Mouse (Mus musculus): ENCODE measurements around the gene Tbc1d8. TPM values are rescaled to one million over a fixed set of nuclear protein-coding genes. Genes with fewer than 3 reads are reported as not detected.

The Tbc1d8 gene
- total RNA-seq, 2 experiments from 2014 or later: 6.9 to 18.7 TPM

DNA sequence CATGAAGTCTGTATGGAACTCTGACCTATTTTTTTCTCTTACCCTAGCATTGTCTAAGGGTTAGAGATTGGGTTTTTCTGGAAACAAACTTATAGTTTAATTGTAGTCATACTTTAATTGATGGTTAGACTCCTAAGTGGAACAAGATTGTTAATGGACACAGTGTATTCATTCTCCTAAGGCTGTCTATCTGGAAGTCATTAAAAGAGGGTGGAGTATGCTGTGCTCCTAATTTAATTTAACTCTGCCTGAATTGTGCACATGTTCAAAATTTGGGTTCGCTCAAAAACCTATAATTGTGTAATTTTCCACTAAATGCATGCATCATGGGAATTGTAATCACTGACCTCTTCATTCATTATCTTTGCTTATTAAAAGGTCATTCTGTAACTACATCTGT, 113.0 kb downstream of the Tbc1d8 start:
- DNase-seq: no peak

DNA sequence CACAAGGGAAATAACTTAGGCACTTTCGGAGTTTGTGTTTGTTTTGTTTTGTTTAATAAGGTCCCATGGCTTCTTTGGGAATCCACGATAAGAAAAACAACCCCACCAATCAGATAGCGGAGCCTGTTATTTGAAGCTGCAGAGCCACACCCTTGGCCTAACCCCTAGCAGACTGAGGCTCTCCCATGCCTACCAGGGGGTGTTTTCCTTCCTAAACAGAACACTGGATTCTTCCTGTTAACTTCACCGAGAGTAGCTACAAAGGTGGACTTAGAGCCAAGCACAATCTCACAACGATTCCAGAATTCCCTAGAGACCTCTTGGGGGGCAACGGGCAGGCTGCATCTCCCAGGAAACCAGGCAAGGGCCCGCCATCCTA, 116.1 kb downstream of the Tbc1d8 start:
- no peak for DNase-seq

DNA sequence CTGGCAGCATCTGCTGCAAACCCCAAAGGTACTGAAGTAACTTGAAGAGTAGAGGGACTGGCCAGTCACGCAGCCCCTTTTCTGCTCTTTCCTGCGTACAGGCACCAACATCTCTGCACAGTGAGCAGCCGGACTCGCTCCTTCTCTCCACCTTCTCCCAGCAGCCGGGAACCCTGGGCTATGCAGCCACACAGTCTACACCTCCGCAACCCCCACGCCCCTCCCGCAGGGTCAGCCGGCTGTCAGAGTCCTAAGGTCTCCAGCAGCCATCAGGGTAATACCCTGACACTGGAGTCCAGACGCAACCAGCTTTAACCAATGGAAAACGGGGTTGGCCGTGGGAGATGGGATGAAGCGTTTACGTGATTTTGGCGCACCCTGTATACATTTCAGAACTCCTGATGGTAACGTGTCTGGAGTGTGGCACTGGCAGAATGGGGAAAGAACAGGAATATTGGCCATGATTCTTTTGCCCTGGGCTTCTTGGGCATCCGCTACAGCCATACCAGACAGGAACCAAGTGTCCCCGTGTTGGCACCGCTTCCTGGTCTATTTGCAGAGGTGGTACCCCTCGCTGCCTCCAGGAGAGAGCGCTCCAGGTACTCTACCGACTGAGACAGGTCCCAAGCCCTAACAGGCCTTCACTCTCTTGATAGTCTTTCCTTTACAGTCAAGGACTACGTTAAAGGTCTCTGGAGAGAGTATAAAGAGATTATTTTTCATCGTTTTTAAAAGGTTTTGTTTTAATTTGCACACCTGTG, 116.6 kb downstream of the Tbc1d8 start:
- no peak for DNase-seq

DNA sequence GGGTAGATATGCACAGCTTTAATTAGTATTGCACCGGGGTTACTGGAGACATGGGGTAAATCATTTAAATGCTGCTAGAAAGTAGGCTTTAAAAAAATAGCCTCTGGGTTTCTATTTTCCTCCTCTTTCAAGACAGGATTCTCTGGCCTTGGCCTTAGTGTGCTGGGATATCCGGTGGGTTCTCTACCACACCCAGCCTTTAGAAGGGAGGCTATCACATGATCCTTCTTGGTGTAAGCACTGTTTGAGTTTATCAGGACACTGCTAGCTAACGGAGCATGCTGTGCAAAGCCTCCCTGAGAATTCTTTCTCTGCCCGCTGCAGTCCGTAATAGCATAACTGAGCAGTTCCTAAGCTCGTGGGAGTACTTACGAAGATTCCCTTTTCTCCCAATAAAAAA, 129.1 kb downstream of the Tbc1d8 start:
- DNase-seq: no peak

DNA sequence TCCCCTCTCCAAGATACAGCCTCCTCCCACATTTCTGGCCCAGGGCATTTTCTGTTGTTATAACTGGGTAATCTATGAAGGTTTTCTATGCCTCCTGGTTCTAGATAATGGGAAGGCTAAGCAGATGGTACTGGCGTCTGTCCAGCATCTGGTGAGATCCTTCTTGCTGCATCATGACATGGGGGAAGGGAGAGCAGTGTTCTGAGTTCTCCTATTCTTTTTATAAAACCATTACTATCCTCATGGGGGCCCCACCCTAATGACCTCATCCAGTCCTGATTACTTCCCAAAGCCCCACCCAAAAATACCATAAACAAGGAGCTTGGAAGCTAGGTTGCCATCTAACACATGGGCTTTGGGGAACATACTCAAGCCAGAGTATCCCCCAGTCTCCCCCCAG, 129.6 kb downstream of the Tbc1d8 start:
- DNase-seq: no peak

DNA sequence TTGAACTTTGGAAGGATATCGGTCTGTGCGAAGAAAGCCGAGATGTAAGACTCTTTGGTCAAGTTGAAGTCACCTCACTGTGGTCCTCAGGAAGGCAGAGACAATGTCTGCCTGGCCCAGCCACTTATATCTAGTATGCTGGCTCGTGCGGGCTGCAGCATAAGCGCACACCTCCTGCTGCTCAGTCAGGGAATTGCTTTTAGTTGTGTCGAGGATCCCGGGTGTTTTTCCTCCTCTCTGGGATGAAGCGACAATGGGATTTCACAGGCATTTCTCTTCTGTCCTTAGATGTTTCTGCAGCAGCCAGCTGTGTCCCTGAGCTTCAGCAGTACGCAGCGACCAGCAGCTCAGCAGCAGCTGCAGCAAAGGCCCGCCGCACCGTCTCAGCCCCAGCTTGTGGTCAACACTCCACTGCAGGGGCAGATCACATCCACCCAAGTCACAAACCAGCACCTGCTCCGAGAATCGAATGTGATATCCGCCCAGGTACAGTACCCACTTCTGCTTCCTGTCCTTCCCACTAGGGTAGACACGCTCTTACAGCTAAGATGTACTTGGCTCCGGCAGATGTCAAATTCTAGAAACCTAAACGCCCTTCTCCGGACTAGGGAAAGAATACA, 133.5 kb downstream of the Tbc1d8 start:
- no peak for DNase-seq

DNA sequence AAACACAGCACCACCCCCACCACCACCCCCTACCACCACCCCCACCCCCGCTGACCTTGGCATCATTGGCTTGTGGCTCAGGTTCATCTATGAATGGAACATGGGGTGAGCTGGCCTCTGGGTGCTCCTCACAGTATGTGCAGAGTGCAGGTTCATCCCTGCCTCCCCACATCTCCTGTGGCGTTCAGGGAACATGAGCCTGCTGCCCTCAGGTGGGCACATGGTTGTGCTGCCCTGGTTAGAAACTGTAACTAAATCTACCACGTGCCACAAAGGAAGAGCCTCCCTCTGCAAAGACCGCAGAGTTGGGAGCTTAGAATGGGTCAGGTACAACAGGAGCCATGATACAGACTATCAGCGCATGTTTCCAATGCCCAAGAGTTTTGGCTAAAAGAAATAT, 135.3 kb downstream of the Tbc1d8 start:
- DNase-seq: no peak

DNA sequence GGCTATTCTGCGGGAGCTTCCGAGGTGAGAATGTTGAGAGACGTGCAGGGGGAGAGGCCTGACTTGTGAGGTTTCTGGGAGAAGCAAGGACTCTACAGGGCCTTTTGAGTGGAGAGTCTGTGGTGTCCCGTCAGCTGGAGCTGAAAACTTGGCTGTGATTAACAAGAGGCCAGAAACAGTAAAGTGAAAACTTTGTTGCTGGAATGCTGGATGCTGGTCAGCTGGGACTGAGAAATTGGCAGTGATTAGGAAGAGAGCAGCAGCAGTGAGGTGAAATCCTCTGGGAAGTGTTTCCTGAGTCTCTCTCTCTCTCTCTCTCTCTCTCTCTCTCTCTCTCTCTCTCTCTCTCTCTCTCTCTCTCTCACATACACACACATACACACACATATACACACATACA, 136.7 kb downstream of the Tbc1d8 start:
- no peak for DNase-seq

DNA sequence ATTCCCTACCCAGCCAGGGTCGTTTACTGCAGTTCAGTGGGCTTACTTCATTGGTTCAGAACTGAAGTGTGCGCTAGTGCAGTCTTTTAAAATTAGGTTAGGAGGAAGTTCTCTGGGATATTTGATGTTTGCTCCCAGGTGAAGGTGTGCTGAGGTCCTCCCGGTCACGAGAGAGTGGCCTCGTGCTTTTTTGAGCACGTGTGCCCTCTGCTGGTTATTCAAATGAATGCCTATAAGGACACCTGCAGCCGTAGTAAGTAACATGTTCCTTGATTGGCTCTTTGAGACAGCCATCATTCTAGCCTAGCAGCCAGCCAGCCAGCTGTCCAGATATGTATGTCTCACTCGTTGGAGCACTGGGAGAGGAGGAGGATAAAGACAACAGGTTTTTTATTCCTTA, 137.9 kb downstream of the Tbc1d8 start:
- peak; percentile 49 to 59 for DNase-seq

DNA sequence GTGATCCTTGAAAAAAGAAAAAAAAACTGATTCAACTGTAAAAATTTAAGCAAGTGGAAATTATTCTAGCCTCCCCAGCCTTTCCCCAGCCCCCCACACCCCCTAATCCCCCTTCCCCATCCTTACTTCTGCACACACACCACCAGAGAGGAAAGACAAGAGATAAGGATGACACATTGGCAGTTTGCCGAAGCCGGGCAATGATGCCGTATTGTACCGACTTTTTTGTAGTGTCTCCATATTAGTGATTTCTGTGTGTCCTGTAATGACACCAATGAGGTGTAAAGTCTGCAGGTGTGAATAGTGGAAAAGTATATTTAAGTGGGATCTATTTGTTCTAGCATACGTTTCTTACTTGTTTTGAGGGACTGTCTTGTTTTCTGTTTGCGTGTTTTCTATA, 138.4 kb downstream of the Tbc1d8 start:
- peak in 1 of 2 experiments; percentile 34 for DNase-seq

DNA sequence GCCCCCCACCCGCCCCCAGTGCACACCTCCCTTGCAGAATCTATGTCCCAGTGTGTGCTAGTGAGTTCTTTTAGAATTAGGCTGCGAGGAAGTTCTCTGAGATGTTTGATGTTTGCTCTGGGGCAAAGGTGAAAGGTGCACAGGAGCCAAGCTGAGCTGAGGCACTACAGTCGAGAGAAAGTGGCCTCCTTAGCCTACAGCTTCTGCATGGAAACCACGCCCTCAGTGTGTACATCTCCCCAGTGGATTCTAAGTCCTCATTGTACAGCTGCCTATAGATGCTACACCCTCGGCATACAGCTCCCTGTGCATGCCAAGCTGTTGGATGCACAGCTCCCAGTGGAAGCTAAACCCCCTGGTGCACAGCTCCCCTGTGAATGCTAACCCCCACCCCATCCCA, 139.1 kb downstream of the Tbc1d8 start:
- no peak for DNase-seq

DNA sequence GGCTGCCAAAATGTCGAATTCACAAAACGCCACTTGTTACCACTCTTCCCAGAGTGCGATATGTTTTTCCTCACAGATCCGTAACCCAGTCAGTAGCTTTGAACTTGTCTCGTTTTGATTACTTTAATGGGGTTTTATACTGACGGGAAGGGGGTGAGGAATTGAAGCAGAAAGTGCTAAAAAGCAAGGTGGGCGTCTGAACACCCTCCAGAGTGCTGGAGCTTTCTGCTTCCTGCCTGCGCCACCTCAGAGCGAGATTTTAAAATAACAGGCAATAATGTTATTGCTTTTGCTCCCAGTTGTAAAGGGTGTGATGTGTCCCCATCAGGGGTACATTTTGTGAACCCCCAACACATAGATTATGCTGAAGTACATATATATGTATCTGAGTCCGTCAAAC, 139.7 kb downstream of the Tbc1d8 start:
- DNase-seq: no peak

DNA sequence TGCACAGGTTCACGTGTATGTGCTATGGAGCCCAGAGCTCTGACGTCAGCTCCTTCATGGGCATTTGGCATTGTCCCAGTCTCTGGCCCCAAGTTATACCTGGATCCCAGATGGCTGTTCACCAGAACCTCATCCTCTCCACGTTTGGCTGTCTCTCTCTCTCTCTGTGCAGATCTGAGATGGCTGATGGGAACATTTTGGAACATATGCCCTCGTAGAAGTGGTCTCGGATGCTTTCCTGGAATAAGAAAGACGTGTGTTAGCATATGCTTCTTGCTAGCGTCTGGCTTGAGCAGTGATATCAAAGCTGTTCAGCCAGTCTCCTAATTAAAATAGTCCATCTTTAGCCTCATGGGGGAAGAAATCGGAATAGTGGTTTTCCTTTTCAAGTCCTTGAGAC, 141.8 kb downstream of the Tbc1d8 start:
- no peak for DNase-seq

DNA sequence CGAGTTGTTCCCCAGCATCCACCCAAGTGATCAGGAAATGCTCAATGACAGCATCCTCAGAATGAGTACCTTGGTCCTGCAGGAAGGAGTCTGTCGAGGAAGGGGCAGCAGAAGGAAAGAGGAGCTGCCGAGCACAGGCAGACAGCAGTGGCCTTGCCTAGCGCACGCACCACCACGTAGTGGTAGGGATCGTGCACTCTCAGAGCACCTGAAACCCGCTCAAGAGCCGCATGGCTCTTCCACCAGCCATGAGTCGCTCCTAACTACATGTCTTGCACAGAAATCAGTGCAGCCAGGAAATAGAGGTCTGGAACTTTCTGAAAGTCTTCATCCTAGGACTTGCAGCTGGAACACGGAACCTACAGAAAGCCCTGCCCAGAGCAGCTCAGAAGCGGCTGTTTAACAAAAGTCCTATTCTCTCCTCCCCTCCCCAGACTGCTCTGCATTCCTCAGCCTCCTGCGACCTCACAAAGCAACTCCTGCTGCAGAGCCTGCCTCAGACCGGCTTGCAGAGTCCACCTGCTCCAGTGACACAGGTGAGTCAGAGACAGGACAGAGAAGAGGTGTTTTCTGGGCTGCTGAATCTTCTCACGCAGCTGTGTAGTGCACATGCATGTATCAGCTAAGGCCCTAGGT, 142.9 kb downstream of the Tbc1d8 start:
- DNase-seq: no peak

DNA sequence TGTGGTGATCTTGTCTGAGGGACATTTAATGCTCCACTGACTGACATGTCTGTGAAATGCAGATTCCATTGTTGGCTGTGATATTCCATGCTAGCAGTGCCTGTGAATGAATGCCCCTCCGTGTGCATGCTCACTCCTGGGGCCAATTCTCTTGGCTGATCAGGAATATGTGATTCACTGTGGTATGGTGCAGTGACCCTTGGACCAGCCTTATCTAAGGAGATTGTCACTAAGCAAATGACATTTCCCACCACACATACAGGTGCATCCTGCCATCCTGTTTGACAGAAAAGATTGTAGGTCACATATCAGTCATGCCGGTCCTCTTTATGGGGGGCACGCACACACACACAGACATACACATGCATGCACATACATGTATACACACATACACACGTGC, 146.1 kb downstream of the Tbc1d8 start:
- no peak for DNase-seq

DNA sequence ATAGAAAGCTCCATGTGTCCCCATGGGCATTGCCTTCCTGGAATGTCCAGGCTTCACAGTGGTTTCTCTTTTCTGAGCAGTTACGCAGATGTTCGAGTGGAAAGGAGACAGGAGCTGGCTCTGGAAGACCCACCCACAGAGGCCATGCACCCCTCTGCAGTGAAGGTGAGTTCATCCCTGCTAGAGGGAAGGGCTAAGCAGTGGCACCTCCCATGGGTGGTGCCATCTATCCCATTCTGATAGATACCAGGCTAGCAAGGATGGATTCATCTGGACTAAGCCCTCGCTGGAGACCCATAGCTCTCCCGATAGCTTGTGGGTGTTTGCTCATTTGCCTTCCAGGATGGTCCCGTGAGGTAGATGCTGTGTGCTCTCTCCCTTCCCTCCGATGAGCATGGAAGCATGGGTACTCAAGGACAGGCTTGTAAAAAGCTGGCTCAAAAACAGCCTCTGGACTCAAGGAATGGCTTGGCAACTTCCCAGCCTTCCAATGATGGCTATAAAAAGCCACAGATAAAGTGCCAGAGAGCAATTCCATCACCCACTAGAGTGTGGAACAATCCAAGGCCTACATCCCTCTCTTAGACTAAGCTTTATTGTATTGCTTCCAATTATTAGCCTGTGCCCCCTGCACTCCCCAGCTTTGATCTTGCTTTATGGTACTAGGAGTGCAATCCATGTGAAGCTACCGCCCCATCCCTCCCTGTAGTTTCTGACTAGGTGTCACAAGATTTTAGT, 147.5 kb downstream of the Tbc1d8 start:
- peak; percentile 9 to 26 for DNase-seq

DNA sequence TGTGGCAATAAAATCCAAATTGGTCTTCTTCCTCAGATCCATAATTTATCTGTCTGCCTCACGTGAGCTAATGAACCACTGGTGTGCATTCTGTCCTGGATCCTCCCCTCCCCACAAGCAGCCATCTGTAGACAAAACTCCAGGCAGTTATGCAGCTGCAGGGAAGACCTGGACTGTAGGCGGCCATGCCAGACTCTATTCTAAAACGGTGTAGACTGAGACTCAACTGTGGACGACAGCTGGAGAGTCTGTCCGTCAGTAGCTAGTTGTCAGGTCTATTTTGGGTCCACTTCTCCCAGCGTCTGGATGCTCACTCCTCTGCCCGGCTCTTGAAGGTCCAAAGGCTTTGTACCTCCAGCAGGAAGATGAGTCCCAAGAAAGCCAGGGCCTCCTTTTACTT, 151.0 kb downstream of the Tbc1d8 start:
- DNase-seq: no peak

DNA sequence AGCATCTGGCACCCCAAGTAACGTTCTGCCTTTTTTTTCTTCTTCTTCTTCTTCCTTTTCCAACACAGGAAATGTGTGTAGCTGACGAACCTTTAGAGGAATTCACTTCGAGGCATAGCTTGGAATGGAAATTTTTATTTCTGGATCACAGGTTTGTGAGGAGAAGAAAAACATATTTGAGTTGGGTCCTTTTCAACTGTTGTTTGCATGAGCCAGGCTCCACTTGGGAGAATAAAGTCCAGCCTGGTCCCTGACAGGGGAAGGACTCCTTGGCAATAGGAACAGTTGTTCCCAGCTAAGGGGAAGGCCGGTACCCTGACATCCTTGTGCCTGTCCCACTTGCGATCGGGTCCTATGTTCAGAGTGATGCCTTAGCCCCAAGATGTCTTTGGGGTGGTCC, 153.3 kb downstream of the Tbc1d8 start:
- DNase-seq: no peak

DNA sequence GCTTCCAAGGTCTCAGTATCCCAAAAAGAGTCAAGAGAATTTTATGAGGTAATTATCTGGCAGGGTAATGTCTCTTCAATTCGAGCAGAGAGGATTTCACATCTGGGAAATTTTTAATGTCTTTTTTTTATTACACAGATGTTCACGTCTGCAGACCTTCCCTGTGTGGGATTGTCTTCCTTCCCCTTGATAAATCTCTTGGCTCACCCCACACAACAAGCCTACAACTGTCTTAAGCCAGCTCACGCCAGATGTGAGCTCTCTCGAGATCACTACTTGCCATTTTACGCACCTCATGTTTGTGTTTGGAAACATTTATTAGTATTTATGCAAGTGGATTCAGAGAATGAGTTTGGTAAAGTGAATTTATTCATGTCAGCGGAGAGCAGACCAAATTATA, 156.6 kb downstream of the Tbc1d8 start:
- DNase-seq: no peak
